Mouse (Mus musculus): Measurements from ENCODE around the gene Prox1.

Prox1 gene

DNA sequence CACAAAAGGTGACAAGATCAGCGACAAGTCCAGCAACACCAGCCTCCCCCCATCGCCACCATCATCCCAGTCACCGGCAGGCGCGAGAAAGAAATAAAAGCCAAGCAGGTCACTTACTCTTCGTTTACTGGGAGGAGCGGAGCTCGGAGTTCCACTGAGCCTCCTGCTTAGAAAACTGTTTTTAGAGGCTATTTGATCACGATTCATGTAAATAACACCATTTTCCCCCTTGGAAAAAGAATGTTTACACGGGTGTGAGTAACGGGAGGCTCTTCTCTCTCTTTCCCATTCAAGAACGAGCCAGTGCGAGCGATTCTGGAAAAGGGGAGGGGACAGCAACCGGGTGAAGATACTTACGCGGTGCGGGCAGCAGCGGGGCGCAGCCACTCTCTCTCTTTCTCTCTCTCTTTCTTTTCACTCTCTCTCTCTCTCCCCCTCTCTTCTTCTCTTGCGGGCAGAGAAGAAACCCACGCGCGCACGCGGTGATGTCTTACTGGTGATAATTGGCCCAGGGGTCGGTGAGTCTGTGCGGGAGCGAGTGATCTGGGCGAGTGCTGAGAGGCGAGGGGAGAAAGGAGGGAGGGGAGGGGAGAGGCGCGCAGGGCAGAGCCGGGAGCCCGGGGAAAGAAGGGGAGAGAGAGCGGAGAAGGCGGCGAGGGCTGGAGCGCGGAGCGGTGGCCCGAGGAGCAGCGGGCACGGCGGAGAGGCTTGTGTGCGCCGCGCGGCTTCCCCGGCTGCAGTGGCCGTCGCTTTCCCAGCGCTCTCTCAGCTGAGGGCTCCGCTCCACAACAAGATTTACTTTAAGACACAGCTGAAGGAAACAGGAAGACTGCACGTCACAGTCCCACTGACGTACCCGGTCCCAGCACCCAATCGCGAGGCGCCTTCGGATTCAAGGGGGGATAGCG lies at the start of gene Prox1:
Gene Prox1 (minus strand): TSS at position 804 of the 908 bp plus-strand sequence.
- no peak for DNase-seq (ENCODE audit: low spot score in 2 of 2)

DNA sequence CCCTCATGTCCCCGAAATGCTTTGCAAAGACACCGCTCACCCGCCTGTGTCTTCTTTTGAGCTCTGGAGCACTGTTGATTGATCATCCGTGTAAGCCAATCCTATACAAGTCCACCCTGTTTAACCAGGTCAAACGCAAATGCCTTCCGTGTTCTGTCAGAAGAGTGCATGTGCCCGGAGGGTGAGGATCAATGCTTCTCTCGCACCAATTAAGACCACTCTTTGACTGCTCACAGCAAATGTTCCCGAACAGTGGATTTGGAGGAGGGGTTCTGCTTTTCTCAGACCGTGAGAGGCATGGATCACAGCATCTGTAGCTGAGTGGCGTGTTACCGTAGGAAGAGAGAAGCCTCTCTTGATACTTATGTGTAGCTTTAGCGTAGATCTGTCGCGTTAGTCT lies 46.1 kb upstream of the Prox1 start:
- DNase-seq (ENCODE audit: low spot score in 2 of 2) = no peak

- DNase-seq (ENCODE audit: low spot score in 2 of 2) = no peak
Measured at GRCm38 (mm10) chr1:190214626-190215025, 44.1 kb upstream of the Prox1 start.

DNA sequence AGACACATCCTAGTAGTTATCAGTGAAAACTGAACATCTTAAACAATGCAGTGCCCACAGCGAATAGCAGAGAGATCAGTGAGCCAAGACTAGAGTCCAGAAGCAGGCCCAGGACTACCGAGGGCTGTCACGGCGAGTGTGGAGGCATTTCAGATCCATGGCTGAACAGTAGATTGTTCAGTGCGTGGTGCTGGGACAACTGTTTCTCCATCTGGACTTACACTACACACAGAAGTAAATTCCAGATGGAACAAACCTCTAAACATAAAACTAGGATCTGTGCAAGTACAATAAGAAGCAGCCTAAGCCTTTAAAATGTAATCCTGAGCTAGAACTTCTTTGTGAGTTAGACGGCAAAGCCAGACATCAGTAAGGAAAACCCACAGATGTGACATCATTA lies 42.7 kb upstream of the Prox1 start:
- no peak for DNase-seq (ENCODE audit: low spot score in 2 of 2)

DNA sequence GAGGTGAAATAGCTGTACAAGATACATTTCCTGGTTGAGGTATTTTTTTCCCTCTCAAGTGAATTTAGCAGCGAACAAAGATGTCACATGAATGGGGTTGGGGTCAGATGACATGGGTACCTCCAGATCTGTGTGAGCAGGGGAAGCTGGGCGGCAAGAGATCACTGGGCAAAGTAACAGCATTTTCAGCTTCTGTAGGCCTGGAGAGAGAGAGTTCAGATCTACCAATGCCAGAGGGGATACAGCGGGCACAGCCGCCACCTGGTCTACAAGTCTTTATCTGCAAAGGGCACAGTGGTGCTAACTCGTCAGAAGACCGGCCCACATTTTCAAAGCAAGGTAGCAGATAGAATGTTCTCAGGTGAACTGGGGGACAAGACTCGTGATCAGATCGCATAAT lies 36.7 kb upstream of the Prox1 start:
- DNase-seq (ENCODE audit: low spot score in 2 of 2) = no peak

GRCm38 (mm10) chr1:190205691-190206090 lies 35.2 kb upstream of the Prox1 start:
- no peak for DNase-seq (ENCODE audit: low spot score in 2 of 2)

DNA sequence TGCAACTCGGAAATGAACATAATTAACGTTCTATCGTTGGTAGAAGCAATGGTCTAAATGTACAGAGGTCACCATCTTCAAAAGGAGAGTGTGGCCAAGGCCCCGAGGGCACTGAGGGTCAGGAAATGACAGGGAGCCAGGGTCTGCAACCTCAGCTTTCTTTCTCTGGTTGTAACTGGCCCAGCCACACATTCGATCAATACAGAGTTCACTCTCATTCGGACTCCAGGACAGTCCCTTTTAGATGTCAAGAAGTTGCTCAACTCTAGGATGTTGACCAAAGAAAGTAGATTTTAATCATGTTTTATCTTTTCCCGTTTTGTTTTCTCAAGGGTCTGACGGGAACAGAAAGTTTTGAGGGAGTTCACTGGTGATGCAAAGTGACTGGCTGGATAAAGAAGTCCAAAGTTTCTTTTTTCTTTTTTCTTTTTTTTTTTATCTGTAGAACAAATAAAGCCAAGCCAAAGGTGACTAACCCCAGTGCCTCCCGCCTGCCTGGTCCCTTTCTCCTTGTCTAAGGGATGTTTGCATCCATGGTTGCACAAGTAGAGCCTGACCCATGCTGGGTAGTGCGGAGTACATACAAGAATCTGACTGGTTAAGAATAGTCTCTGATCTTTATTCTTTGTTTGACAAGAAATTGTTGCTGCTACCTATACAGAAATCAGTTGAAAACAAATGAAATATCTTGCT lies 34.0 kb upstream of the Prox1 start:
- no peak for DNase-seq (ENCODE audit: low spot score in 2 of 2)

- no peak for DNase-seq (ENCODE audit: low spot score in 2 of 2)
Measured at GRCm38 (mm10) chr1:190201696-190202095, 31.2 kb upstream of the Prox1 start.

GRCm38 (mm10) chr1:190200996-190201395 lies 30.5 kb upstream of the Prox1 start:
- no peak for DNase-seq (ENCODE audit: low spot score in 2 of 2)

DNA sequence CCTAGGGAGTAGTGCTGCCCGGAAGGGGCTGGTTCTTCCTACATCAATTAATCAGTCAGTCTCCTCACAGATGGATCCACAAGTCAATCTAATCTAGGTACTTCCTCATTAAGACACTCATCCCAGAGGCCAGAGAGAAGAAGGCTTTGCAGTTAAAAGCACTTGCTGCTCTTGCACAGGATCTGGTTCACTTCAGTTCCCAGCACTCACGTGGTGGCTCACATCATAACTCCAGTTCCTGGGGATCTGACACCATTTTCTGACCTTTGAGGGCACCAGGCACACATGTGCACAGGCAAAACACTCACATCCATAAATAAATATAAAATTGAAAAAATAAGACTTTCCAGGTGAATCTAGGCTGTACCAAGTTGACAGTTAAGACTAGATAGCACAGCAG lies 27.7 kb upstream of the Prox1 start:
- no peak for DNase-seq (ENCODE audit: low spot score in 2 of 2)

GRCm38 (mm10) chr1:190192011-190192410 lies 21.5 kb upstream of the Prox1 start:
- no peak for DNase-seq (ENCODE audit: low spot score in 2 of 2)

DNA sequence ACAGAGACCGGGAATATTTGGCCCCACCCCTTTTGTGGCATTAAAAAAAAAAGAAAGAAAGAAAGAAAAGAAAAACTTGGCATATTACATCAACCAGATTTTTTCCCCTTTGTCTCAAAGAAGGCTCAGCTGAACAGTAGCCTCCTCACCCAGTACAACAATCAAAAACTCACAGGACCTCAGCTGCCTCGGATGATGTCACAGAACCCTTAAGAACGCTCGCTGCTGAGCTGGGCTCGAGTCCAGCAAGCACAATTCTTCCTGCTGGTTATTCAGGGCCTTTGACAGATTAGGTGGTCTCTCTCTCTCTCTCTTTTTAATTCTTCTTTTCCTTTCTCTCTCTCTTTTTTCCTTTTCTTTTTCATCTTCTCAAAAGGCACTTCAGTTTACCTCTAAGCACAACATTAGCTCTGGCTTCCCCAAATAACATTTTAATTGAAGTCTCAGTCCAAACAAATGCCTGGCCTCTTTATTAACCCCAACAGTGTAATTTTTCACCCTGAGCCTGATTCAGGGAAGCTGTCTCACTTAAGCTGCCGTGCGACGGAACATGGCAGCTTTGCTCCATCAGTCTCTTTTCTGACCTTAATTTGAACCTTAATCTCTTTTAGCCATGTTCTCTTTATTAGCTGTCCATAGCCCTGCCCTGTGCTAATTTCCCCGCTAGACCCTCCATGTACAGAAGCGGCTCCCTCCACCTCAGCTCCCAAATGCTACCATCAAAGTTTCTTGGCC lies 19.9 kb upstream of the Prox1 start:
- DNase-seq (ENCODE audit: low spot score in 2 of 2) = no peak

DNA sequence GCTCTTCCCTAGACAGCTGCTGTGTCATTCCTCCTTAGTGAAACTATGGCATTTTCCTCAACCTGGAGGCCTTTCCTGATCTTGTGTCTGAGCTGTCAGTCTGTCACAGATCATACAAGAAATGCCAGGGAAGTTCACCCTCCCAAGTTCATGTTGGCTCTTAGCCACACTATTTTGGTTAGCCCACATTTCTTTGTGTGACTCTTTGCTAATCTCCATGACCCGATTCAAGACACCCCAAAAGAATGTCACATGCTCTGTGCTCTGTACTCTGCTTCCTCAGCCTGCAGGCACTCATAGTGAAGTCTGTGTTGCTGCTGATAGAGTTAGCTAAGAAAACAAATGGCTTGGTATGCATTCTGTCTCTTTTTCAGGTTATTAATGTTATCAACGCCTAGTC lies 18.6 kb upstream of the Prox1 start:
- no peak for DNase-seq (ENCODE audit: low spot score in 2 of 2)

DNA sequence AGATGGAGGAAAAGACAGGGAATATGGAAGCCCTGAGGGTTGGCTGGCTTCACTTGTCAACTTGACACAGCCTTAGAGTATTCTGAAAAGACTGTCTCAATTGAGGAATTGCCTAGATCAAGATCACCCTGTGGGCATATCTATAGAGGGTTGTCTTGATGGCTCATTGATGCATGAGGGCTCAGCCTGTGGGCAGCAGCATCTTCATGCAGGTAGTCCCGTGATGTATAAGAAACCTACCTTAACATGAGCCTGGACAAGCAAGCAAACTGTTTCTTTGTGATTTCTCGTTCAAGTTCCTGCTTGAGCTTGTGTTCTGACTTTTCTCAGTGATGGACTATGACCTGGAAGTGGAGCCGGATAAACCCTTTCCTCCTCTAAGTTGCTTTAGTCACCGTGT lies 15.8 kb upstream of the Prox1 start:
- DNase-seq (ENCODE audit: low spot score in 2 of 2) = no peak

DNA sequence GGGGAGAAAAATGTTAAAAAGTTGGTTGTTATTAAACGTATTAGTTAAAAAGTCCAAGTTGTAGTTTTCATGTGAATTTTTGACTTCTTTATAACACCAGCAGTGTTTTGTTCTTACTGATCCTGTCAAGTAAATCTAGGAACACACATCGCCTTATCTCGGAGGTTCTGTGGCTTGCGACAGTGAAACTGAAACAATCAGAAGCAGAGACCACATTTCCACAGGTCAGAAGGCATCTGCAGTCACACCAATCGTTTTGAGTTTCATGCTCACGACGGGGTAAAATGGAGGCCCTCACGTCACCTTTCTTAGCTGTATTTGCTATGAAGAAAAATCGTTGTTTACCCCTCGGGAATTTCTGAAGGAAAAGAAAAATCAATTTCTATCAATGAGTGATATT lies 14.8 kb upstream of the Prox1 start:
- no peak for DNase-seq (ENCODE audit: low spot score in 2 of 2)

- no peak for DNase-seq (ENCODE audit: low spot score in 2 of 2)
Measured at GRCm38 (mm10) chr1:190183574-190183973, 13.1 kb upstream of the Prox1 start.

- DNase-seq (ENCODE audit: low spot score in 2 of 2) = no peak
Measured at GRCm38 (mm10) chr1:190181765-190182164, 11.3 kb upstream of the Prox1 start.

- DNase-seq (ENCODE audit: low spot score in 2 of 2) = no peak
Measured at GRCm38 (mm10) chr1:190180861-190181260, 10.3 kb upstream of the Prox1 start.

DNA sequence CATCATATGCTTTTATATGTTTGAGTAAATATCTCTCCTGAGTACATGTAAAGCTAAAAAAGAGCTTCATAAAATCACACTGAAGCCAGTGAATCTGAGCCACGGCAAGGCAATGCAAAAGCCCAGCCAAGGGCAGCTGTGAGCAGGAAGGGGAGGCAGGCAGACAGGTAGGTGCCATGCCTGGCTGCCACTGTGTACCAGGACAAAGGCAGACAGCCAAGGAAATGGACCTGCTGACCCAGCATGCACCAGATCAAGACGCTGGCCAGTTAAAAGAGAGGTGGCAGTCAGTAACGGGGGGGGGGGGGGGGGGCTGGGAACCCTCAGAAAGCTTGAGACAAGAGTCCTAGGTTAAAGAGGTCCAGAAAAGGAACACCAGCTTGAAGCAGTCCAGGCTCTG lies 6.4 kb upstream of the Prox1 start:
- DNase-seq (ENCODE audit: low spot score in 2 of 2) = no peak

GRCm38 (mm10) chr1:190174671-190175661 lies 4.5 kb upstream of the Prox1 start:
- DNase-seq (ENCODE audit: low spot score in 2 of 2) = no peak

DNA sequence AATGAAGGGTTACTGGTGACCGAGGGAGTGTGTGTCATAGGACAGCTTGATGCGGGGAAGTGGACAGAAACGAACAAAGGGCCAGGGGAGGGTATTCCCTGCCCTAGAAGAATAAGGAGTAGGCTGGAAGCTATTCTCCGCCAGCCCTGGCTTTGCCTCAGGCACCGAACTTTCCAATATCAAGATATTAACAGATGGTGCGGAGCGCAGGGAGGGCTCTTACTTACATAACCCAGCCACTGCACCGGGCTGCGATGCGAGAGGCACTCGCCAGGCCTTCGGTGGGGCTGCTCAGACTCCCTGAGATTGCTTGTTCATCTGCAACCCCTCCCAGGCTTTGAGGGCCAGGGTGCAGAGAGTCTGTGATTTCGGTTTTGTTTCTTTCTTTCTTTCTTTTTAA lies 3.7 kb upstream of the Prox1 start:
- DNase-seq (ENCODE audit: low spot score in 2 of 2) = no peak
